Mouse (Mus musculus): ENCODE measurements at regions not wholly inside any gene's neighbourhood (a gene's known extent, or its start where the extent isn't known, plus 50 kb on each side); places are given as distances from the start of the nearest gene placed in this dataset.

- TF ChIP-seq BHLHE40 (IDR thresholded peaks at IDR 0.05; ENCODE audit: low read depth, low read length) (no peak), EP300 (IDR thresholded peaks at IDR 0.05; ENCODE audit: low read length) (no peak), CTCF (conservative IDR thresholded peaks at IDR 0.05 in 1 of 2, IDR thresholded peaks at IDR 0.05 in 1 of 2; ENCODE audit: low read depth in 2 of 2, low read length in 2 of 2) (no peak), POLR2AphosphoS2 (IDR thresholded peaks at IDR 0.05; ENCODE audit: low read depth, low read length) (no peak), ZKSCAN1 (IDR thresholded peaks at IDR 0.05; ENCODE audit: borderline replicate concordance, low read depth, low read length) (no peak), RAD21 (IDR thresholded peaks at IDR 0.05; ENCODE audit: low read depth, low read length) (no peak), USF2 (conservative IDR thresholded peaks at IDR 0.05; ENCODE audit: low read depth, low read length) (no peak), POLR2A (IDR thresholded peaks at IDR 0.05; ENCODE audit: low read depth, low read length) (no peak), ETS1 (conservative IDR thresholded peaks at IDR 0.05; ENCODE audit: low read depth, low read length) (no peak), CHD1 (IDR thresholded peaks at IDR 0.05; ENCODE audit: low read depth, low read length) (no peak)
These were observed 271.6 kb upstream of the Rarb start for GRCm38 (mm10) chr14:17090573-17090937.

Measured in CH12.LX (cell line).